ENCODE assay signal across 8 mouse cellular contexts in genomic region chr5:134456503-134456962, GRCm38 (mm10). TPM values are rescaled to one million over a fixed set of nuclear protein-coding genes. Genes with fewer than 3 reads are reported as not detected.
DNase-seq lines count a peak whose midpoint lies in the region; ATAC-seq and TF ChIP-seq lines count a peak whose summit lies in the region.

Gene Gtf2ird1 (minus strand): TSS chr5:134456716.

- peaks cover 4% of the 10 kb centered on the region; the same call in 1 of the 2 replicates for H3K4me1 ChIP-seq in hindbrain, postnatal 0 days (ENCODE audit: insufficient read depth, low read length)

- ATAC-seq in activated CD4-positive, CD25-positive, alpha-beta regulatory T cell, adult 4 months, result peak; percentile 52
- peak; percentile 92 for ATAC-seq in hindbrain, postnatal 0 days

- under 1% methylated on average over 43 of the region's 44 CpGs for WGBS in hindbrain, postnatal 0 days

- peak within 1 kb of the TSS; percentile 79 for H3K4me3 ChIP-seq in hindbrain, postnatal 0 days (ENCODE audit: low read length)

- no peaks in the 10 kb centered on the region for H3K27me3 ChIP-seq in hindbrain, postnatal 0 days (ENCODE audit: insufficient read depth, low read length)

- no peak for TF ChIP-seq CTCF in hindbrain, postnatal 0 days (IDR thresholded peaks at IDR 0.05; ENCODE audit: low read depth)

- no peaks in the 10 kb centered on the region for H3K36me3 ChIP-seq in hindbrain, postnatal 0 days (ENCODE audit: insufficient read depth, low read length)

- peak within 1 kb of the TSS; percentile 95 for H3K27ac ChIP-seq in hindbrain, postnatal 0 days

- DNase-seq in cerebellum, postnatal 4 days (ENCODE audit: low spot score in 2 of 2), result peak; percentile 41 to 78
- DNase-seq in gastrocnemius, postnatal 10 days, result peak; percentile 73
- DNase-seq in hindbrain, postnatal 0 days (ENCODE audit: low spot score), result peak; percentile 89
- peak; percentile 69 for DNase-seq in left cerebral cortex, adult 18-20 months (ENCODE audit: low spot score in 2 of 2)
- DNase-seq in lung, postnatal 36 days, result peak; percentile 82
- DNase-seq in right cerebral cortex, adult 18-20 months, result peak; percentile 79
- DNase-seq in yolk sac, embryonic 10.5 days (ENCODE audit: low spot score), result peak; percentile 85

- peak within 1 kb of the TSS; percentile 91 for H3K9ac ChIP-seq in hindbrain, postnatal 0 days (replicated peaks; ENCODE audit: low read length)

- H3K4me2 ChIP-seq in hindbrain, postnatal 0 days (ENCODE audit: low read depth, low read length), result peak within 1 kb of the TSS; percentile 93

- H3K9me3 ChIP-seq in hindbrain, postnatal 0 days (ENCODE audit: low read length), result no peaks in the 10 kb centered on the region

RNA-seq across cellular contexts. Expression of gene Gtf2ird1, which starts in this region (rescaled TPM):
- polyA plus RNA-seq in activated CD4-positive, CD25-positive, alpha-beta regulatory T cell, adult 4 months (2017; shearing (Covaris generic)), result 1 to 10 TPM; 7.5 to 7.9 TPM
- 10 to 100 TPM; 19.9 to 29.2 TPM for total RNA-seq in gastrocnemius, postnatal 10 days (2021)
- total RNA-seq in hindbrain, postnatal 0 days (2014; rRNA removed), result 46.4 and 54.4 TPM in 2 replicates
- polyA plus RNA-seq in hindbrain, postnatal 0 days (2015; fragmentation: Nextera tagmentation; extraction: Ambion mirVana), result 52.7 and 57.7 TPM in 2 replicates
- 10 to 100 TPM; 37.4 to 56.6 TPM for total RNA-seq in left cerebral cortex, adult 18-20 months (2021)

Comparison
In these comparisons a context has a peak if more than half of its experiments do, and no peak if none do; other contexts are left out.
1. Peak in every context shown above with its lines: DNase-seq, ATAC-seq, H3K4me3 ChIP-seq and H3K27ac ChIP-seq.